ENCODE assay signal across 25 mouse cellular contexts in the genomic region with DNA sequence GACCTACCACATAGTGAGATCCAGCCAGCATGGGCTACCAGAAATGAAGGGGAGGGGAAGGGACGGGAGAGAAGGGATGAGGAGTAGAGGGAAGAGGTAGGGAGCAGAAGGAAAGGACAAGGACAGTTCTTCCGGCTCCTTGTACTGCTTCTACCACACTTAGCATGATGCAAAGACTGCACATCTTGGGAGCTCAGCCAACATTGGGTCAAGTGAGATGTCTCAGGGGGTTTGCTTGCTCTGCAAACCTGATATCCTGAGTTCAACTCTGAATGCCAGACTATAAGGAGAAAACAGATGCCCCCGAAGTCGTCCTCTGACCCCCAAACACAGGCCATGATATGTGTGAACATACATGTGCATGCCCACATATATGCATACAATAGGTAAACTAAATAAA.
"Had no signal": no experiment of that assay in that cellular context is flagged by ENCODE, and none has a peak within 500 bp of the region (broad histone marks: within the 10 kb centered on the region; RNA-seq: fewer than 3 reads in every experiment).

No protein-coding gene starts in this region.

- H3K9me3 ChIP-seq: heart, embryonic 10.5 days; heart, embryonic 12.5 days; hindbrain, embryonic 13.5 days; hindbrain, embryonic 15.5 days; kidney, embryonic 15.5 days; limb, embryonic 12.5 days; liver, embryonic 12.5 days had no signal

- H3K4me3 ChIP-seq: gastrocnemius, adult 2 months; heart, embryonic 10.5 days; heart, embryonic 12.5 days; hindbrain, embryonic 13.5 days; hindbrain, embryonic 15.5 days; kidney, embryonic 15.5 days; limb, embryonic 12.5 days; liver, embryonic 12.5 days had no signal

- ATAC-seq: hindbrain, postnatal 0 days; intestine, embryonic 16.5 days; liver, embryonic 12.5 days had no signal

- H3K27me3 ChIP-seq: heart, embryonic 12.5 days; hindbrain, embryonic 13.5 days; hindbrain, embryonic 15.5 days; kidney, embryonic 15.5 days; limb, embryonic 12.5 days; liver, embryonic 12.5 days had no signal

- DNase-seq: gastrocnemius, adult 2 months; gastrocnemius, postnatal 10 days; gastrocnemius, postnatal 25 days; heart, adult 18-20 months; heart, postnatal 14 days; heart, postnatal 36 days; kidney, adult 11 months; kidney, adult 2 months; kidney, adult 9 months; kidney, postnatal 14 days; kidney, postnatal 36 days; layer of hippocampus, adult 9-11 months; layer of hippocampus, postnatal 36 days; left cerebral cortex, postnatal 4 days had no signal

- H3K4me1 ChIP-seq: liver, embryonic 12.5 days had no signal

- H3K27ac ChIP-seq: gastrocnemius, adult 2 months; heart, embryonic 10.5 days; hindbrain, embryonic 13.5 days; hindbrain, embryonic 15.5 days; hindbrain, postnatal 0 days; kidney, embryonic 15.5 days; kidney, postnatal 0 days; limb, embryonic 12.5 days; liver, embryonic 12.5 days; liver, embryonic 14.5 days had no signal

- H3K36me3 ChIP-seq: heart, embryonic 10.5 days; heart, embryonic 12.5 days; hindbrain, embryonic 13.5 days; hindbrain, embryonic 15.5 days; kidney, embryonic 15.5 days; limb, embryonic 12.5 days; liver, embryonic 12.5 days had no signal
